Mouse (Mus musculus): ENCODE data around the gene Col9a1. TPM values are rescaled to one million over a fixed set of nuclear protein-coding genes. Genes with fewer than 3 reads are reported as not detected.

Gene Col9a1
- polyA plus RNA-seq, 1 experiment from 2014 or later = 0.84 TPM

Other genes starting within 250 kb of the Col9a1 start
- gene Sdhaf4, start 172.0 kb upstream of the Col9a1 start, polyA plus RNA-seq (2015; fragmentation: Nextera tagmentation; extraction: Ambion mirVana) = 109 and 133 TPM in 2 replicates
- 36.7 and 38.7 TPM in 2 replicates for gene Fam135a, start 77.3 kb upstream of the Col9a1 start, polyA plus RNA-seq (2015; fragmentation: Nextera tagmentation; extraction: Ambion mirVana)